Mouse (Mus musculus) megakaryocyte, embryonic 14.5 days (primary cell): ENCODE results near the gene Arhgap32.

Experiments used
- FLI1 ChIP-seq: IDR thresholded peaks from 2 replicates; pipeline ENCODE4 v1.6.1; 2012; ENCODE audit warnings: low read length, inconsistent platforms, mixed read lengths
- GATA1 ChIP-seq: IDR thresholded peaks from 3 replicates; pipeline ENCODE4 v1.6.1; 2012; ENCODE audit warnings: mixed read lengths, low read length, inconsistent platforms, borderline replicate concordance

DNA sequence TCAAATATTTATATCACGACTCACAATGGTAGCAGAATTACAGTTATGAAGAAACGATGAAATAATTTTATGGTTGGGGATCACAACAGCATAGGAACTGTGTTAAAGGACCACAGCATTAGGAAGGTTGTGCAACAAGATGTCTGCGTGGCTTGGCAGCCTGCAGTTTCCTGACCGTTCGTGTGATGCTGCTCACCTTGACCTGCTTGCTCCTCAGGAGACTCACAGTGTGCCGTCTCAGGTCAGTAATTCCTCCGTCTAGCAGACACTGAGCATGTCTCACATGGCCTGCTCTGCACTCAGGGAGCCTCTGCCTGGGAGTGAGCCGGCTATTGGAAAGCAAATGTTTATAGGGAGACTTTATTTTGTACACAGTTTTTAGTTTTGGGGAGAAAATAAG lies 54.8 kb downstream of the Arhgap32 start:
- TF ChIP-seq GATA1: no peak
- no peak for TF ChIP-seq FLI1
